Mouse (Mus musculus): ENCODE data around the gene Fndc1. TPM values are rescaled to one million over a fixed set of nuclear protein-coding genes. Genes with fewer than 3 reads are reported as not detected.

Fndc1 gene
- polyA plus RNA-seq, 1 experiment from 2014 or later, result 11.1 TPM

Small RNA genes within 50 kb of the gene (microRNA-seq; reads per million reads assigned to microRNA genes)
- not detected for gene Gm25872

Other genes with a start within 250 kb of the Fndc1 start
- gene Tagap, start 98.7 kb upstream of the Fndc1 start, polyA plus RNA-seq (2014; fragmentation: Nextera tagmentation; extraction: Ambion mirVana), result 0.50 and 0.92 TPM in 2 replicates
- 73.7 and 86.5 TPM in 2 replicates for gene Rsph3a, start 118.3 kb upstream of the Fndc1 start, polyA plus RNA-seq (2014; fragmentation: Nextera tagmentation; extraction: Ambion mirVana)

All from hindbrain, embryonic 14.5 days (tissue).